Mouse (Mus musculus) liver, postnatal 0 days (tissue): ENCODE measurements around the gene Gm28372. TPM values are rescaled to one million over a fixed set of nuclear protein-coding genes. Genes with fewer than 3 reads are reported as not detected.

ENCODE experiments used
- ATAC-seq: fragments of 200-750 bp; cut with Nextera tagmentation; 2 replicates; pipeline ENCODE4 v1.8.0; 2017; ENCODE audit warnings: mild to moderate bottlenecking, moderate library complexity
- DNase-seq: peaks from one replicate; pipeline ENCODE4 v3.0.0-alpha.2; 2016
- H3K27ac ChIP-seq: fragments of 300-500 bp; sonication (generic); 2 replicates; pipeline ENCODE4 v1.5.1; 2014; ENCODE audit warnings: antibody characterized with exemption, moderate library complexity, mild to moderate bottlenecking, low read depth
- H3K27me3 ChIP-seq: fragments of 300-500 bp; sonication (generic); 2 replicates; pipeline ENCODE4 v1.6.1; 2014; ENCODE audit warnings: low read length, control low read depth, mixed read lengths; ENCODE audit not compliant: insufficient read depth
- H3K36me3 ChIP-seq: fragments of 300-500 bp; sonication (generic); replicated peaks from 2 replicates; pipeline ENCODE4 v1.6.1; 2014; ENCODE audit warnings: mild to moderate bottlenecking, control low read depth, low read length, moderate library complexity, mixed read lengths; ENCODE audit not compliant: insufficient read depth
- H3K4me1 ChIP-seq: fragments of 300-500 bp; sonication (generic); 2 replicates; pipeline ENCODE4 v1.6.1; 2014; ENCODE audit warnings: antibody characterized with exemption, mild to moderate bottlenecking, control low read depth; ENCODE audit not compliant: insufficient read depth
- H3K4me2 ChIP-seq: fragments of 300-500 bp; sonication (generic); 2 replicates; pipeline ENCODE4 v1.6.1; 2014; ENCODE audit warnings: low read depth, mild to moderate bottlenecking, low read length, moderate library complexity, mixed read lengths
- H3K4me3 ChIP-seq: fragments of 300-500 bp; sonication (generic); 2 replicates; pipeline ENCODE4 v1.5.1; 2014; ENCODE audit warnings: low read depth, low read length
- H3K9ac ChIP-seq: fragments of 300-500 bp; sonication (generic); replicated peaks from 2 replicates; pipeline ENCODE4 v1.6.1; 2014; ENCODE audit warnings: mild to moderate bottlenecking, moderate library complexity
- H3K9me3 ChIP-seq: fragments of 300-500 bp; sonication (generic); 2 replicates; pipeline ENCODE4 v1.6.1; 2016; ENCODE audit warnings: mild to moderate bottlenecking, control low read depth, low read length, mixed read lengths
- CTCF ChIP-seq: sonication (generic); IDR thresholded peaks from 2 replicates; pipeline ENCODE4 v1.5.1; 2016; ENCODE audit warnings: antibody characterized with exemption, low read depth
- EP300 ChIP-seq: IDR thresholded peaks from 2 replicates; pipeline ENCODE4 v1.6.1; 2016; ENCODE audit warnings: antibody characterized with exemption, low read depth, mild to moderate bottlenecking
- WGBS: fragments of 180-500 bp; shearing (Covaris S2); extraction: QIAGEN DNeasy Blood & Tissue Kit; methylation state at CpG from one replicate; pipeline ENCODE4 v1.1.7; 2014; ENCODE audit not compliant: insufficient replicate concordance; 5-methylcytosine and 5-hydroxymethylcytosine counted together
- polyA plus RNA-seq: library from polyadenylated mRNA; unstranded; fragments of >200 nt; fragmentation: Nextera tagmentation; extraction: Ambion mirVana; gene quantifications from 2 replicates; pipeline ENCODE4 v1.2.1, GENCODE M21; 2015

The Gm28372 gene
- polyA plus RNA-seq, result not detected in 2 replicates

DNA sequence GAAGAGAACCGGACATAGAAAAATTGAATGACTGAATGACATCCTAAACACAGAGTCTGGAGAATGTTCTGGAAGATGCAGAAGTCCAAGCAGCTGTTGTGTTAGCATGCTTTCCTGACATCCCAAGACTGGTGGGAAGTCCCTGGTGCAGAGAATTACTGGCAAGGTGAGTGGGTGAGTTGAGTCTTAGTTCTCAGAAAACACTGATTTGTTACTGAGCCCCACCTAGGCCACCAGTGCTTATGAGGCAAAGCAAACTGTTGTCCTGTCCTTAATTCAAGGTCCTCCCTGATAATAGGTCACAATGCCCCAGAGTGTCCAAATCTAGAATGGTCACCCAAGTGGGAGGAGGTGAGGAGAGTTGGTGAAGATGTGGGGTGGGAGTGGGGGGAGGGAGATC, at the start of gene Gm28372, which contains the start of gene 1700020A23Rik:
Gene Gm28372 (plus strand): TSS at position 301 of the 400 bp plus-strand sequence.
Gene 1700020A23Rik (plus strand): TSS at position 321 of the 400 bp plus-strand sequence.
- ATAC-seq (no peak), DNase-seq (no peak)
- H3K27me3 ChIP-seq, result no peaks in the 10 kb centered on the region
- H3K4me2 ChIP-seq, result no peak within 1 kb of the TSS
- no peaks in the 10 kb centered on the region for H3K36me3 ChIP-seq
- WGBS, result 84% methylated on average over 1 of the region's 1 CpGs
- no peak within 1 kb of the TSS for H3K27ac ChIP-seq
- H3K4me3 ChIP-seq, result no peak within 1 kb of the TSS
- H3K9ac ChIP-seq, result no peak within 1 kb of the TSS
- H3K4me1 ChIP-seq, result no peaks in the 10 kb centered on the region
- H3K9me3 ChIP-seq, result no peaks in the 10 kb centered on the region
- TF ChIP-seq EP300 (no peak), CTCF (no peak)

DNA sequence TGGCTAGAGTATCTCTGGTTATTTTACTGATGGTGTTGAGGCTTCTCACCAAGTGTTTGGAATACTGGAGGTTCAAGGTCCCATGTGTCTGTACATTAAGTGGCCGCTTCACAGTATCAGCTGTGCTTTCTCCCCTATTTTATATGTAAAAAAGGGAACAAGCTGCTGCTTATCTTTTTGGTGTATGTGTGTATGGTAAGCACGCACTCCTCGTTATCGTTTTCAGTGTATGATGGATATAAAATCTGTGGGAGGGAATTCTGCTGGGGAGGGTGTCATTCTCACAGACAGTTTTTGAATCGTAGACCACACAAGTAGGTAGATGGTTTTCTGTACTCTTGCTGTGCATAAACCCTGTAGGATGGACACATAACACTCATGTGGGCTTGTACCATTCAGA, 47.5 kb upstream of the Gm28372 start:
- Histone ChIP-seq H3K36me3 (no peaks in the 10 kb centered on the region), H3K4me3 (no peak overlapping the region), H3K27me3 (peaks cover 43% of the 10 kb centered on the region), H3K9ac (no peak overlapping the region), H3K9me3 (no peaks in the 10 kb centered on the region), H3K4me2 (no peak overlapping the region), H3K27ac (no peak overlapping the region), H3K4me1 (no peaks in the 10 kb centered on the region)
- ATAC-seq, result no peak
- no peak for TF ChIP-seq CTCF
- TF ChIP-seq EP300, result no peak
- DNase-seq, result no peak
- WGBS, result 64% methylated on average over 5 of the region's 5 CpGs

DNA sequence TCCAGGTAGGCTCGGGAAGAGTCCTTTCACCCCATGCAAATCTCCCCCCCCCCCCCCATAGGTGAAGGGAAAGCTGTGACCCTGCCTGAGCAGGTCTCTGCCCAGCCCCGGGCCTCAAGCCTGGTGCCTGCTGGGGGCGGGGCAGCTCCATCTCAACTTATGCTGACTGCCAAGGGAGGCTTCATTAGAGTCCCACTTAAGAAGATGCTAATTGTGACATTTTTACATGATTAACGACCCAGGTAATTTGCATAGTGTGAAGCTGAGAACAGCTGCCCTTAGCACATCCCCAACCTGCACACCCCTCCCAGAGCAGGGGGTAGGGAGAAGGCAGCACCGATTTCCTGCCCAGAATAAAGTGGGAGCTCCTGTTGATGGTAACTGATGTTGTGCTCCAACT, 46.2 kb upstream of the Gm28372 start:
- TF ChIP-seq CTCF, result no peak
- TF ChIP-seq EP300, result no peak
- Histone ChIP-seq H3K9ac (no peak overlapping the region), H3K4me1 (no peaks in the 10 kb centered on the region), H3K27ac (no peak overlapping the region), H3K36me3 (no peaks in the 10 kb centered on the region), H3K4me3 (no peak overlapping the region), H3K4me2 (no peak overlapping the region), H3K9me3 (no peaks in the 10 kb centered on the region), H3K27me3 (peaks cover 56% of the 10 kb centered on the region)
- 11% methylated on average over 5 of the region's 5 CpGs for WGBS
- DNase-seq (no peak), ATAC-seq (no peak)

DNA sequence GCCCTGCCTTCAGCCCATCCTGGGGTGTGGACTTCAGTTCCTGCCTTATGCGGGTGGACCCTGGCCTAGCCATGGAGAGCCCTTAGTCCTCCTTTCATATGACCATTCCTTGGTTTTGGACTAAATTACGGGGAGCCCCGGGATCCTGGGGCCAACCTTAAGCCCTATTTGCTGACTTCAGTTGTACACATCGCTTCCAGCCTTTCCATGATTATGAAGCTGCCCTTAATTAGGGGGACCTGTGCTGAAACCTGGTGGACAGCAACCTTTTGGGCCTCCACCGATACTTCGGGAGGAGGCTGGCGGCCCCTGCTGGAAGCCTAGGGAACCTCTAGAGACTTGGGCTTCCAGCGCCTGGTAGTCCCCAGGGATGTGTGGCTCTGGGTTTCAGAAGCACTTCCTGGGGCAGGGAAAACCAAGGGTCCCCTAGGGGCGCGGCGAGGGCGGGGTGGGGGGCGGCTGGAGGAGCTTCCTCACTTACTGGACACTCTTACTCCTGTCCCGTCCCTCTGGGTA, 42.5 kb upstream of the Gm28372 start:
- no peaks in the 10 kb centered on the region for H3K36me3 ChIP-seq
- no peak overlapping the region for H3K27ac ChIP-seq
- no peak overlapping the region for H3K4me3 ChIP-seq
- H3K4me1 ChIP-seq, result no peaks in the 10 kb centered on the region
- H3K4me2 ChIP-seq, result no peak overlapping the region
- TF ChIP-seq CTCF (peak; percentile 74), EP300 (no peak)
- H3K9me3 ChIP-seq, result no peaks in the 10 kb centered on the region
- H3K27me3 ChIP-seq, result peaks cover 71% of the 10 kb centered on the region
- ATAC-seq, result peak; percentile 47; the same call in 1 of the 2 replicates
- no peak overlapping the region for H3K9ac ChIP-seq
- 2% methylated on average over 14 of the region's 14 CpGs for WGBS
- DNase-seq, result peak; percentile 69

DNA sequence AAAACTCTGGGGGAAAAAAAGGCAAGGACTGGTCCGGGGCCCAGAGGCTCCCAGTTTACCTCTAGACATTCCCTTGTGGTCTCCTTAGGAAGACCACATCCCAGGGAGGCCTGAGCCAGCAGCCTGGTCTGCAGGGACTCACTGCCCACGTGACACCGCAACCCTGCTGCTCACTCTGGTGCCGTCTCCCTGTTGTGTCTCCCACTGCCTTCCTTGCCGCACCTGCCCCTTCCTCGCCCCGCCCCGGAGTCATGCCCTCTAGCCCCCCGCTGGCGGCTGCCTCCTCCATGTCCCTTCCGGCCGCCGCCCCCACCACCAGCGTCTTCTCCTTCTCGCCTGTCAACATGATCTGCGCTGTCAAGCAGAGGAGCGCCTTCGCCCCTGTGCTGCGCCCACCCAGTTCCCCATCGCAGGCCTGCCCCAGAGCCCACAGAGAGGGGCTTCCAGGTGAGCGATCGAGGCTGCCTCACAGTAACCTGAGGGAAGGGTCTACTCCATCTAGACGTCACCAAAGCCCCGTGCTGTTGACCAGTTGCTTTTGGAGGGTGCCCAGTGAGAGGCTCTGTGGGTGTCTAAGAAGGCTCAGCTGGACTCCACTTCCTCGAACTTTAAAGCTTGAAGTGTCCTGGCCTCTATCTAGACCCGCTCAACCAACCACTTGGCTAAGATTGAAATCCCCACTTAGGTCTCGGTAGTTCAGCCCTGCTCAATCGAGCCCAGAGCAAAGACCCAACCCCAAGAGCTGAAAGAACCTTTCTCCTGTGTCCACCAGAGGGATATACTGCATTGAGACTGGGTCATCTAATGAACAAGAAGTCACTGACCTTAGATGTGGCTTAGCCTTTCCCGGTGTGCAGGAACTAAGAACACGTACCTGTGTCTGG, 39.6 kb upstream of the Gm28372 start:
- Histone ChIP-seq H3K27ac (no peak overlapping the region), H3K9ac (no peak overlapping the region), H3K4me3 (0 out of 2 replicates have a peak overlapping the region, but pooled peaks have one; percentile 11), H3K27me3 (peaks cover 48% of the 10 kb centered on the region), H3K4me2 (peak overlapping the region; percentile 48), H3K4me1 (no peaks in the 10 kb centered on the region), H3K9me3 (no peaks in the 10 kb centered on the region), H3K36me3 (no peaks in the 10 kb centered on the region)
- TF ChIP-seq CTCF (peak; percentile 15; the same call in 1 of the 2 replicates), EP300 (no peak)
- DNase-seq, result no peak
- ATAC-seq, result no peak
- WGBS, result 7% methylated on average over 29 of the region's 30 CpGs

DNA sequence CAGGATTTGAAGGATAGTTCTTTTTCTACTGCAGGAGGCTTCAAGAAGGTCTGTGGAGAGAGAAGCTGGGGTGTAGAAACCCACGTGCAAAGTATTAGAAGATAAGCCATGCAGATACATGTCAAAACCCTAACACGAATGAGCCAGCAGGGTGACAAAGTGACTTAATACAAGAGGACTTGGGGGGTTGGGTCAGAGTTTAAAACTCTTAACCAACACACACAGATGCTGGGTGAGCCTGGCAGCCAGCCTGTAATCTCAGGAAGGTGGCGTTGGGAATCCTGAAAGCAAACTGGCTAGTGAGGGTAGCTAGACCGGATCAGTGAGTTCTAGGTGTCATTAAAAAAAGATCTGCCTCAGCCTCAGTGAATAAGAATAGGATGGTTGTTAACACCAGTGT, 37.7 kb upstream of the Gm28372 start:
- TF ChIP-seq CTCF (no peak), EP300 (no peak)
- H3K36me3 ChIP-seq, result no peaks in the 10 kb centered on the region
- H3K27ac ChIP-seq, result no peak overlapping the region
- ATAC-seq (no peak), DNase-seq (no peak)
- WGBS, result 40% methylated on average over 4 of the region's 4 CpGs
- no peaks in the 10 kb centered on the region for H3K9me3 ChIP-seq
- H3K27me3 ChIP-seq, result peaks cover 30% of the 10 kb centered on the region
- H3K4me1 ChIP-seq, result 0 out of 2 replicates have a peak, but pooled peaks cover 3% of the 10 kb centered on the region
- H3K4me3 ChIP-seq, result no peak overlapping the region
- no peak overlapping the region for H3K4me2 ChIP-seq
- no peak overlapping the region for H3K9ac ChIP-seq
